ENCODE assay signal across 11 mouse cellular contexts in the genomic region with DNA sequence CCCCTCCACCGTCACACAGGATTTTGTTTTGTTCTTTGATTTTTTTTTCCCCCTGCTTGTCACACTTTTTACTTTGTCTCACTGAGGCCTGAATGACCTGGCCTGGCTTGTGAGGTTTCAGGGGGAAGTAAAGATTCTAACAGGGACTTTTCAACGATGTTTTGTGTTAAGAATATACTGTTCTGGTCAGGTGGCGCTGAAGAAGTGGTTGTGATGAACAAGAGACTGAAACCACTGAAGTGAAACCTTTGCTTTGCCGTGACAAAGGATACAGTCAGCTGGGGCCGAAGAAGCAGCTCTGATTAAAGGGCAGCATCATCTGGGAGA.
DNase-seq lines count a peak whose midpoint lies in the region; ATAC-seq and TF ChIP-seq lines count a peak whose summit lies in the region.
"Had no signal": no experiment of that assay in that cellular context is flagged by ENCODE, and none has a peak within 500 bp of the region (broad histone marks: within the 10 kb centered on the region; RNA-seq: fewer than 3 reads in every experiment).

No protein-coding gene starts in this region.

- DNase-seq in heart, adult 2 months, result peak in 1 of 2 experiments; percentile 15
- no peak for DNase-seq in heart, embryonic 10.5 days (ENCODE audit: low spot score)
- DNase-seq in limb, embryonic 10.5 days (ENCODE audit: low spot score), result no peak
- no peak for DNase-seq in testis, postnatal 14 days (ENCODE audit: low spot score)
- DNase-seq in urinary bladder, adult 2 months (ENCODE audit: low spot score), result no peak
- no peak for DNase-seq in adrenal gland, postnatal 14 days

- H3K9ac ChIP-seq in heart, adult 2 months (ENCODE audit: low read depth, low read length), result no peak overlapping the region
- H3K9ac ChIP-seq in limb, embryonic 15.5 days, result no peak overlapping the region
- H3K9ac ChIP-seq: embryonic facial prominence, embryonic 13.5 days had no signal

- intact Hi-C loops in heart, adult 2 months (cut with DNase I), result loop anchor here (5.0 kb wide), 1 partner anchor 206 kb away; a partner anchor contains a TSS

- no peaks in the 10 kb centered on the region for H3K36me3 ChIP-seq in heart, adult 2 months (ENCODE audit: control insufficient read depth, insufficient read depth, low read length)
- H3K36me3 ChIP-seq in heart, embryonic 10.5 days, result no peaks in the 10 kb centered on the region
- no peaks in the 10 kb centered on the region for H3K36me3 ChIP-seq in limb, embryonic 15.5 days
- no peaks in the 10 kb centered on the region for H3K36me3 ChIP-seq in limb, embryonic 10.5 days
- no peaks in the 10 kb centered on the region for H3K36me3 ChIP-seq in testis, adult 2 months (ENCODE audit: control insufficient read depth, insufficient read depth, low read length)
- H3K36me3 ChIP-seq: embryonic facial prominence, embryonic 13.5 days had no signal

- TF ChIP-seq EP300 in heart, adult 2 months (IDR thresholded peaks at IDR 0.05; ENCODE audit: insufficient read depth, low read depth, low read length), result no peak

- no peak for TF ChIP-seq CTCF in heart, adult 2 months (IDR thresholded peaks at IDR 0.05)
- no peak for TF ChIP-seq CTCF in testis, adult 2 months (IDR thresholded peaks at IDR 0.05; ENCODE audit: control insufficient read depth, insufficient read depth, insufficient replicate concordance, low read depth, low read length)

- H3K4me3 ChIP-seq in heart, adult 2 months, result no peak overlapping the region
- no peak overlapping the region for H3K4me3 ChIP-seq in heart, embryonic 10.5 days
- H3K4me3 ChIP-seq in limb, embryonic 15.5 days, result no peak overlapping the region
- no peak overlapping the region for H3K4me3 ChIP-seq in limb, embryonic 10.5 days
- H3K4me3 ChIP-seq in testis, adult 2 months (ENCODE audit: control insufficient read depth, low read depth, low read length), result peak overlapping the region; percentile 81
- H3K4me3 ChIP-seq: embryonic facial prominence, embryonic 13.5 days had no signal

- H3K79me2 ChIP-seq in heart, adult 2 months (replicated peaks; ENCODE audit: control insufficient read depth, insufficient read depth, low read length), result no peaks in the 10 kb centered on the region

- H3K4me1 ChIP-seq in heart, adult 2 months (ENCODE audit: control insufficient read depth, insufficient read depth, low read length), result peaks cover 8% of the 10 kb centered on the region
- H3K4me1 ChIP-seq in heart, embryonic 10.5 days, result peaks cover 4% of the 10 kb centered on the region; the same call in 1 of the 2 replicates
- H3K4me1 ChIP-seq in limb, embryonic 15.5 days, result 0 out of 2 replicates have a peak, but pooled peaks cover 5% of the 10 kb centered on the region
- no peaks in the 10 kb centered on the region for H3K4me1 ChIP-seq in limb, embryonic 10.5 days
- peaks cover 3% of the 10 kb centered on the region for H3K4me1 ChIP-seq in testis, adult 2 months (ENCODE audit: control insufficient read depth, insufficient read depth, low read length)

- H3K27ac ChIP-seq in heart, adult 2 months, result peak overlapping the region; percentile 83
- H3K27ac ChIP-seq in heart, embryonic 10.5 days, result no peak overlapping the region
- 0 out of 2 replicates have a peak overlapping the region, but pooled peaks have one; percentile 27 for H3K27ac ChIP-seq in limb, embryonic 15.5 days
- H3K27ac ChIP-seq in limb, embryonic 10.5 days, result no peak overlapping the region
- H3K27ac ChIP-seq in testis, adult 2 months (ENCODE audit: control insufficient read depth, insufficient read depth, low read depth, low read length), result peak overlapping the region; percentile 58

- 70% methylated on average over 5 of the region's 5 CpGs for WGBS in heart, adult 2 months
- WGBS in heart, embryonic 10.5 days, result 76% methylated on average over 5 of the region's 5 CpGs
- 81% methylated on average over 5 of the region's 5 CpGs for WGBS in limb, embryonic 15.5 days
- WGBS in limb, embryonic 10.5 days, result 83% methylated on average over 5 of the region's 5 CpGs

- H3K4me2 ChIP-seq in limb, embryonic 15.5 days, result no peak overlapping the region
- H3K4me2 ChIP-seq: embryonic facial prominence, embryonic 13.5 days; heart, embryonic 11.5 days had no signal

- H3K9me3 ChIP-seq in heart, embryonic 10.5 days, result no peaks in the 10 kb centered on the region
- H3K9me3 ChIP-seq in limb, embryonic 15.5 days, result no peaks in the 10 kb centered on the region
- H3K9me3 ChIP-seq in limb, embryonic 10.5 days (replicated peaks), result no peaks in the 10 kb centered on the region
- H3K9me3 ChIP-seq: embryonic facial prominence, embryonic 13.5 days had no signal

- ATAC-seq in limb, embryonic 15.5 days (ENCODE audit: insufficient number of reproducible peaks, low FRiP score, low TSS enrichment, low read depth), result no peak
- ATAC-seq: Patski had no signal

- no peak for TF ChIP-seq POLR2A in heart, adult 2 months (IDR thresholded peaks at IDR 0.05; ENCODE audit: insufficient read depth, low read depth, low read length)
- TF ChIP-seq POLR2A in testis, adult 2 months (IDR thresholded peaks at IDR 0.05; ENCODE audit: control insufficient read depth, low read depth, low read length), result no peak

- no peaks in the 10 kb centered on the region for H3K27me3 ChIP-seq in heart, adult 2 months (ENCODE audit: control insufficient read depth, insufficient read depth, low read length)
- H3K27me3 ChIP-seq in heart, embryonic 10.5 days (ENCODE audit: insufficient read depth, poor library complexity, severe bottlenecking), result no peaks in the 10 kb centered on the region
- H3K27me3 ChIP-seq in limb, embryonic 15.5 days, result no peaks in the 10 kb centered on the region
- no peaks in the 10 kb centered on the region for H3K27me3 ChIP-seq in limb, embryonic 10.5 days (ENCODE audit: low read depth, poor library complexity, severe bottlenecking)
- no peaks in the 10 kb centered on the region for H3K27me3 ChIP-seq in testis, adult 2 months (ENCODE audit: control insufficient read depth, insufficient read depth, low read length)
- H3K27me3 ChIP-seq: embryonic facial prominence, embryonic 13.5 days had no signal

Comparison
In these comparisons a context has a peak if more than half of its experiments do, and no peak if none do; other contexts are left out.
1. H3K27ac ChIP-seq: peak in heart, adult 2 months (single experiment), limb, embryonic 15.5 days (single experiment) and testis, adult 2 months (single experiment); none in heart, embryonic 10.5 days (single experiment) and limb, embryonic 10.5 days (single experiment).